Mouse (Mus musculus): ENCODE measurements around the gene BC024063. TPM values are rescaled to one million over a fixed set of nuclear protein-coding genes. Genes with fewer than 3 reads are reported as not detected.
"Not testable (repeated sequence)": the region's sequence is repeated elsewhere in the genome, so short reads cannot be mapped to it uniquely, and the experiment has no call there.

Gene BC024063
- polyA plus RNA-seq (2012; rRNA removed), result 0.14 and 0.19 TPM in 2 replicates

- peak; percentile 14 for DNase-seq (ENCODE audit: low read depth)
Measured at GRCm38 (mm10) chr10:82082728-82083621, at the start of gene BC024063. TSS of gene BC024063 (plus strand) at chr10:82083353.

- DNase-seq (ENCODE audit: low read depth), result no peak
Measured at GRCm38 (mm10) chr10:82042191-82042590, 41.0 kb upstream of the BC024063 start.

- no peak for DNase-seq (ENCODE audit: low read depth)
Measured at GRCm38 (mm10) chr10:82046603-82047002, 36.5 kb upstream of the BC024063 start.

GRCm38 (mm10) chr10:82047597-82048459 lies 35.3 kb upstream of the BC024063 start, which contains the start of gene Zfp873:
TSS of gene Zfp873 (plus strand) at chr10:82048123.
- peak; percentile 65 for DNase-seq (ENCODE audit: low read depth)

GRCm38 (mm10) chr10:82048460-82048804 lies 34.7 kb upstream of the BC024063 start:
- not testable (repeated sequence) for DNase-seq (ENCODE audit: low read depth)

GRCm38 (mm10) chr10:82083622-82083971 lies 444 bp downstream of the BC024063 start:
- DNase-seq (ENCODE audit: low read depth), result not testable (repeated sequence)

GRCm38 (mm10) chr10:82117206-82117605 lies 34.1 kb downstream of the BC024063 start:
- no peak for DNase-seq (ENCODE audit: low read depth)

- peak; percentile 50 for DNase-seq (ENCODE audit: low read depth)
Measured at GRCm38 (mm10) chr10:82127850-82128401, 44.8 kb downstream of the BC024063 start, which contains the start of gene AU041133. TSS of gene AU041133 (plus strand) at chr10:82128013.

GRCm38 (mm10) chr10:82145282-82145681 lies 62.1 kb downstream of the BC024063 start:
- no peak for DNase-seq (ENCODE audit: low read depth)

GRCm38 (mm10) chr10:82147571-82147970 lies 64.4 kb downstream of the BC024063 start:
- DNase-seq (ENCODE audit: low read depth), result no peak

Other genes starting within 250 kb of the BC024063 start
- gene Gm32687, start 219.4 kb upstream of the BC024063 start, polyA plus RNA-seq (2012; rRNA removed), result 0.84 and 0.93 TPM in 2 replicates
- gene Zfp781, start 152.9 kb upstream of the BC024063 start, polyA plus RNA-seq (2012; rRNA removed), result 0.16 and 0.23 TPM in 2 replicates
- 2.3 and 2.5 TPM in 2 replicates for gene Zfp873, start 35.2 kb upstream of the BC024063 start, polyA plus RNA-seq (2012; rRNA removed)
- gene AU041133, start 44.7 kb downstream of the BC024063 start, polyA plus RNA-seq (2012; rRNA removed), result 0.55 and 0.72 TPM in 2 replicates
- gene Zfp938, start 157.9 kb downstream of the BC024063 start, polyA plus RNA-seq (2012; rRNA removed), result 2.4 and 2.8 TPM in 2 replicates
- 0.05 and 0.13 TPM in 2 replicates for gene 4932415D10Rik, start 233.2 kb downstream of the BC024063 start, polyA plus RNA-seq (2012; rRNA removed)